Mouse (Mus musculus) kidney, adult 2 months (tissue): ENCODE data around the gene Ppip5k1.

Experiments used
- CTCF ChIP-seq: fragments of 200-500 bp; conservative IDR thresholded peaks from 2 replicates; pipeline ENCODE4 v1.5.1; 2011; ENCODE audit warnings: low read depth, mild to moderate bottlenecking, control low read depth, low read length, moderate library complexity, mixed read lengths; ENCODE audit not compliant: insufficient read depth, insufficient read length
- POLR2A ChIP-seq: fragments of 200-500 bp; IDR thresholded peaks from one replicate; pipeline ENCODE4 v1.6.1; 2011; ENCODE audit warnings: low read depth, low read length, control low read depth

DNA sequence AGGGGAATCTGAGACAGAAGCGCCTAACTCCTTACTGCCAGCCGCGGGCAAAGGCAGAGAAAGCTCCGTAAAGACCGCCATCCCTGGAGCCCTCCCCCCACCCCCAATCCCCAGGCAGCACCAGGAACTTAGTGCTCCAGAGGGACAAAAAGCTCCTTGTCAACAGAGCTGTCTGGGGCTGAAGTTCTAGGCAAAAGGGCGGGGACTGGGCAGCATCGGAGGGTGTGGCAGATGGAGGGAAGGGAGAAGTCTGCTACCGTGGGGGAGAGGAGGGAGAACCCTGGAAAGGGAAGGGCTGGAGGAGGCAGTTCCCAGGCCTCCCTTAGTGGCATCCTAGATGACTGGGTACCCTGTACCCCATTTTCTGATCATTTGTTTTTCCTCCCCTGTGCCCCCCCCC, 57.1 kb downstream of the Ppip5k1 start:
- no peak for TF ChIP-seq CTCF
- no peak for TF ChIP-seq POLR2A
